Mouse (Mus musculus): ENCODE results near the gene Vac14.

GRCm38 (mm10) chr8:110592641-110593040 lies 25.7 kb upstream of the Vac14 start:
- no peak for TF ChIP-seq POLR2A (IDR thresholded peaks at IDR 0.05; ENCODE audit: extremely low read depth, insufficient read depth, low read length)
- no peak for TF ChIP-seq CTCF (IDR thresholded peaks at IDR 0.05; ENCODE audit: extremely low read depth, insufficient read depth, low read length)
